Mouse (Mus musculus) limb, embryonic 10.5 days (tissue): ENCODE measurements around the gene Ndufb4. TPM values are rescaled to one million over a fixed set of nuclear protein-coding genes. Genes with fewer than 3 reads are reported as not detected.

Experiments used
- DNase-seq: peaks from one replicate; pipeline ENCODE4 v3.0.0-alpha.2; 2017; ENCODE audit warnings: low spot score
- H3K27ac ChIP-seq: fragments of 300-500 bp; sonication (generic); 2 replicates; pipeline ENCODE4 v1.5.1; 2016; ENCODE audit warnings: mild to moderate bottlenecking
- H3K27me3 ChIP-seq: fragments of 300-500 bp; sonication (generic); 2 replicates; pipeline ENCODE4 v1.6.1; 2016; ENCODE audit warnings: low read depth, mild to moderate bottlenecking; ENCODE audit not compliant: poor library complexity, severe bottlenecking
- H3K36me3 ChIP-seq: fragments of 300-500 bp; sonication (generic); 2 replicates; pipeline ENCODE4 v1.6.1; 2016; ENCODE audit warnings: mild to moderate bottlenecking, moderate library complexity
- H3K4me1 ChIP-seq: fragments of 300-500 bp; sonication (generic); 2 replicates; pipeline ENCODE4 v1.6.1; 2016
- H3K4me3 ChIP-seq: fragments of 300-500 bp; sonication (generic); 2 replicates; pipeline ENCODE4 v1.5.1; 2016; ENCODE audit warnings: mild to moderate bottlenecking, moderate library complexity
- H3K9me3 ChIP-seq: fragments of 300-500 bp; sonication (generic); replicated peaks from 2 replicates; pipeline ENCODE4 v1.6.1; 2016; ENCODE audit warnings: mild to moderate bottlenecking
- WGBS: fragments of 180-500 bp; shearing (Covaris S2); methylation state at CpG from one replicate; pipeline ENCODE4 v1.1.7; 2016; 5-methylcytosine and 5-hydroxymethylcytosine counted together
- polyA plus RNA-seq: library from polyadenylated mRNA; unstranded; fragments of >200 nt; fragmentation: Nextera tagmentation; extraction: Ambion mirVana; gene quantifications from 2 replicates; pipeline ENCODE4 v1.2.1, GENCODE M21; 2016

Gene Ndufb4
- polyA plus RNA-seq, 1 experiment from 2014 or later = 46.7 TPM

DNA sequence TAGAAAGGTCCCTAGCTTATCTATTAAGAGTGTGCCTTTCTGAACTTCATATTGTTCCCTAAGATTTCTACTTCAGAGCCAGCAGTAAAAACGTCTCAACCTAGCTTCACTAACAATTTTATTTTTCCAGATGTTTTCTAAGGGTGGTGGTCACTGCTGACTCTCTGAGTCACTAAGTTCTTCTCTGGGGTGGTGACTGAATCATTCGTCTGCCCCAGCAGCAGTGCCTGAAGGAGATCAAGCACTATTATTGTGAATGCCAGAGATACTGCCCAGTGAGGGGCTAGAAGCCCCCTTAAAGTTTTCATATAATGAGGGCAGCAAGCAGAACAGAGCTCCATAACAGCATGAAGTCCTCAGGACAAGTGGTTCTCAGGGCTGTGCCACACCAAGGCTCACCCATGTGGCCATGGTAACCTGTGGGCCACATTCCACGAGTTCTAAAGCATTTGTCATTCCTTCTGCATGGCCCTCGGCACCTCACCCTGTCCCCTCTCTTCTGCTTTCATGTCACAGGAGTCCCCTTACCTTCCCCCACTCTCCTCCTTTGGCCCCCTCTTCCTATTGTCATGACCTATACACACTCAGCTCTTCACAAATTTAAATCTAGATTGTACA lies 16.5 kb upstream of the Ndufb4 start:
- no peaks in the 10 kb centered on the region for H3K36me3 ChIP-seq
- H3K4me1 ChIP-seq = peaks cover under 1% of the 10 kb centered on the region
- H3K27me3 ChIP-seq = no peaks in the 10 kb centered on the region
- H3K4me3 ChIP-seq = no peak overlapping the region
- no peak overlapping the region for H3K27ac ChIP-seq
- H3K9me3 ChIP-seq = no peaks in the 10 kb centered on the region
- DNase-seq = no peak
- 39% methylated on average over 4 of the region's 4 CpGs for WGBS

DNA sequence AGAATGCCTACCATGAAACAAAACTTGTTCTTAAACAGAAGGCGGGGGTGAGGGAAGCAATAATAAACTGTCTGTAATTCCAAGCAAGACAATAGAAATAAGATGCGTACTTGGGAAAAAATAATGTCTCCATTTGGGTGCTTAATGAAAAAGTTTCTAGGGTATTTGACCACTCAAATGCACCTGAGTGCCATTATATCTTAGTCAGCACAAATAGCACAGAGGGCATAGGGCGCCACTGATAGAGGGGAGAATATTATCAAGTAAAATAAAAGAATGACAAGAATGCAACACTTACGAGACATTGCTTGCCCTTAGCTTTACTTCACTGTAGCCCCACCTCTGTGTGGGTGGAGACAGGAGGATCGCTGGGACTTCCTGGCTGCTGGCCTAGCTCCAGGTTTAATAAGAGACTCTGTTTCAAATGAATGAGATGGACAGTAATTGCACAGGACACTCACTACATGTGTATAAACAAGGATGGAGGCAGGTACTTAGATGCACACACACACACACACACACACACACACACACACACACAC lies 11.2 kb upstream of the Ndufb4 start:
- Histone ChIP-seq H3K27ac (no peak overlapping the region), H3K9me3 (no peaks in the 10 kb centered on the region), H3K4me3 (no peak overlapping the region), H3K27me3 (no peaks in the 10 kb centered on the region), H3K36me3 (no peaks in the 10 kb centered on the region), H3K4me1 (no peaks in the 10 kb centered on the region)
- DNase-seq = no peak
- 80% methylated on average over 5 of the region's 5 CpGs for WGBS

- 83% methylated on average over 9 of the region's 9 CpGs for WGBS
- DNase-seq = no peak
These were observed 9.6 kb upstream of the Ndufb4 start for GRCm38 (mm10) chr16:37663643-37664459.

DNA sequence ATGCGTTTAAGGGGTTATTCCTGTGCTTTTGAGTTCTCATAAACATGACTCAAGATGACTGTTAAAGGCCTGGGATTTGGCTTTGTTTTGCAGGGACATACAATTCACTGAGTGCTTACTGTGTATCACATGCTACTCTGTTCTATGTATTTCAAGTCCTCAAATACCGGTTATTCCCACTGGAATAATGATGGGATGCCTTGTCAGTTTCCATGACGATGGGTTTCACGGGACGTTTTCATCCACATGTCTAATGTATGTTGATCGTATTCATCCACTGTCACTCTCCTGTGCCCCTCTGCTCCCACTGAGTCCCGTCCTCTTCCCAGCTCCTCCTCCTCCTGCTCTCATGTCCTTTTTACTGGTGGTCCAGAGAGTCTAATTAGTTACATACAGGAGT lies 2.5 kb upstream of the Ndufb4 start:
- 89% methylated on average over 7 of the region's 7 CpGs for WGBS

More at GRCm38 (mm10) chr16:37663643-37664459, 9.6 kb upstream of the Ndufb4 start:
- H3K4me3 ChIP-seq = no peak overlapping the region
- no peaks in the 10 kb centered on the region for H3K9me3 ChIP-seq
- no peak overlapping the region for H3K27ac ChIP-seq
- no peaks in the 10 kb centered on the region for H3K4me1 ChIP-seq
- H3K36me3 ChIP-seq = no peaks in the 10 kb centered on the region
- no peaks in the 10 kb centered on the region for H3K27me3 ChIP-seq

GRCm38 (mm10) chr16:37655756-37656347 lies 1.6 kb upstream of the Ndufb4 start:
- no peak for DNase-seq
- Histone ChIP-seq H3K9me3 (no peaks in the 10 kb centered on the region), H3K4me1 (peaks cover 26% of the 10 kb centered on the region), H3K27me3 (no peaks in the 10 kb centered on the region), H3K27ac (peak overlapping the region; percentile 36; the same call in 1 of the 2 replicates), H3K36me3 (peaks cover 9% of the 10 kb centered on the region), H3K4me3 (no peak overlapping the region)
- 23% methylated on average over 4 of the region's 4 CpGs for WGBS

More for the DNA sequence above, 2.5 kb upstream of the Ndufb4 start:
- DNase-seq = no peak
- Histone ChIP-seq H3K36me3 (no peaks in the 10 kb centered on the region), H3K4me3 (no peak overlapping the region), H3K9me3 (no peaks in the 10 kb centered on the region), H3K27me3 (no peaks in the 10 kb centered on the region), H3K27ac (no peak overlapping the region), H3K4me1 (peaks cover 26% of the 10 kb centered on the region)

DNA sequence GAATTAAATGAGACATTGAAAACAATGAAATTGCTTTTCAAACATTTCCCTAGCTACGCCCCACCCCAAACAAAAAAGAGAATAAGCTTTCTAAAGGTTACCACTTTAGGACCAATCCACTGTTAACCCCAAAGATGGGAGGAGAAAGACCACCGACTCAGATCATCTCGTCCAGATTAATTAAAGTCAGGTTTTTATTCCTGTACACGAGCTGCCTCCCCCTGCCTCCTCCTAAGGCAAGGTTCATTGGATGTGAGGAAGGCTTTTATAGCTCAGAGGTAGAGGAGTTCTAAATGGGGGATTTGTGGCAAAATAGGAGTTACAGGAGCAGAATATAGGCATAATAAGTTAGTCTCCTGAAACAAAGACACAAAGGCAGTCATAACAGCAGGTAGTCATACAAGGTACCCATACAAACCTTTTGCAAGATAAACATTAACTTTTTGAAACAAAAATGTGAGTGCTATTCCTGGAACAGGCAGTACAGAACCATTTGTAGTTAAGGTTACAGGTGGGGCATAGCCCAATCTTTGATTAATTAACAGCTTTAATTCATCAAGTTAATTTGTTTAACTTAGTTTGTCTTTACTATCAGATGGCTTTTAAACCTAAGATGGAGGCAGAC lies 690 bp upstream of the Ndufb4 start:
- peak overlapping the region; percentile 82 for H3K4me3 ChIP-seq
- peaks cover 26% of the 10 kb centered on the region for H3K4me1 ChIP-seq
- no peak for DNase-seq
- WGBS = 64% methylated on average over 4 of the region's 4 CpGs
- H3K27me3 ChIP-seq = no peaks in the 10 kb centered on the region
- no peaks in the 10 kb centered on the region for H3K9me3 ChIP-seq
- H3K27ac ChIP-seq = peak overlapping the region; percentile 93
- peaks cover 12% of the 10 kb centered on the region for H3K36me3 ChIP-seq

- H3K9me3 ChIP-seq = no peaks in the 10 kb centered on the region
- no peaks in the 10 kb centered on the region for H3K27me3 ChIP-seq
- peak overlapping the region; percentile 82 for H3K4me3 ChIP-seq
- H3K27ac ChIP-seq = peak overlapping the region; percentile 93; the same call in 1 of the 2 replicates
- H3K36me3 ChIP-seq = peaks cover 16% of the 10 kb centered on the region
- peaks cover 26% of the 10 kb centered on the region for H3K4me1 ChIP-seq
- DNase-seq = no peak
- 91% methylated on average over 1 of the region's 1 CpGs for WGBS
These were observed 1.2 kb downstream of the Ndufb4 start for GRCm38 (mm10) chr16:37653058-37653457.

GRCm38 (mm10) chr16:37652654-37653053 lies 1.6 kb downstream of the Ndufb4 start:
- H3K27ac ChIP-seq = no peak overlapping the region
- WGBS = 91% methylated on average over 5 of the region's 5 CpGs
- H3K27me3 ChIP-seq = no peaks in the 10 kb centered on the region
- H3K36me3 ChIP-seq = peaks cover 20% of the 10 kb centered on the region
- no peaks in the 10 kb centered on the region for H3K9me3 ChIP-seq
- no peak for DNase-seq
- no peak overlapping the region; the same call in 1 of the 2 replicates for H3K4me3 ChIP-seq
- H3K4me1 ChIP-seq = peaks cover 26% of the 10 kb centered on the region

- no peaks in the 10 kb centered on the region for H3K27me3 ChIP-seq
- H3K4me3 ChIP-seq = no peak overlapping the region
- H3K9me3 ChIP-seq = no peaks in the 10 kb centered on the region
- no peak for DNase-seq
- peaks cover 26% of the 10 kb centered on the region for H3K4me1 ChIP-seq
- H3K27ac ChIP-seq = no peak overlapping the region
- H3K36me3 ChIP-seq = peaks cover 32% of the 10 kb centered on the region
- WGBS = 88% methylated on average over 5 of the region's 5 CpGs
These were observed 2.8 kb downstream of the Ndufb4 start for GRCm38 (mm10) chr16:37651467-37651866.

DNA sequence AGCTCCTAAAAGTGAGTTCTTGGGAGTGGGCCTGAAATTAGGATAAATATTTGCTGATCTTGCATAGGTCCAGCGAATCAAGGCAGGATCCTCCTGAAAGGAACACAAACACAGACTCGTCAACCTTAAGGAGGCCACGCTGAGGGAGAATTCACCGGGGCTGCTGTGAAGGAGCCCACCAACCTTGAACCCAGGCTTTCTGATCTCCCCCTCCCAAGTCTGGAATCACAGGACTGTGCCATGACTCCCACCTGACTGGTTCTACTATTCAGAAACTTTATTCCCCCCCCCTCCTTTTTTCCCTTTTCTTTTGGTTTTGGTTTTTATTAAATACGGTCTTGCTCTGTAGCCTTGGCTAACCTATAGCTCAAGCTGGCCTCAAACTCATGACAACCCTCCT lies 5.2 kb downstream of the Ndufb4 start:
- Histone ChIP-seq H3K27me3 (no peaks in the 10 kb centered on the region), H3K36me3 (peaks cover 55% of the 10 kb centered on the region), H3K4me1 (peaks cover 8% of the 10 kb centered on the region), H3K4me3 (no peak overlapping the region), H3K9me3 (no peaks in the 10 kb centered on the region), H3K27ac (no peak overlapping the region)
- WGBS = 92% methylated on average over 5 of the region's 5 CpGs
- no peak for DNase-seq

- peaks cover 55% of the 10 kb centered on the region for H3K36me3 ChIP-seq
- peaks cover 5% of the 10 kb centered on the region; the same call in 1 of the 2 replicates for H3K4me1 ChIP-seq
- 94% methylated on average over 8 of the region's 8 CpGs for WGBS
- no peaks in the 10 kb centered on the region for H3K9me3 ChIP-seq
- no peaks in the 10 kb centered on the region for H3K27me3 ChIP-seq
- DNase-seq = no peak
- H3K27ac ChIP-seq = no peak overlapping the region
- H3K4me3 ChIP-seq = no peak overlapping the region
These were observed 6.3 kb downstream of the Ndufb4 start for GRCm38 (mm10) chr16:37647936-37648335.

DNA sequence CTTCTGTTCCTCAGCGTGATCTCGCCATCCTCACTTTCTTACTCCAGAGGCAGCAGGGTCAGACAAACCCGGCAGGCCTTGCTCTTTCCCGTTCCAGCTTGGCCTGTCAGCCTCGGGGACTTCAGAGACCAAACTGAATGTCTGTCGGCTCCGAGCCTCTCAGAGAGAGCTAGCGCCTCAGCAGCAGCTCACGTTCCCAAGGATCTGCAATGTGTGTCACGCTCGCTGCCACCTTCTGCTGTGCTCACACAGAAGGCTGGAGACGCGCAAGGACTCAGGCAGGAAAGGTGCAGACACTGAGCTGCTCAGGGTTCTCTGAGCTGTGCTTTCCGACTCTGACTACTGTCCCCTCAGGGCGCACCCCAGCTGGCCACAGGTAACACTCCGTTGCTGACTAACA lies 7.2 kb downstream of the Ndufb4 start:
- Histone ChIP-seq H3K27ac (no peak overlapping the region), H3K4me1 (no peaks in the 10 kb centered on the region), H3K27me3 (no peaks in the 10 kb centered on the region), H3K9me3 (no peaks in the 10 kb centered on the region), H3K4me3 (no peak overlapping the region), H3K36me3 (peaks cover 55% of the 10 kb centered on the region)
- 92% methylated on average over 16 of the region's 16 CpGs for WGBS
- DNase-seq = no peak
